Mouse (Mus musculus) ES-E14 (cell line): ENCODE measurements around the gene Smurf2. TPM values are rescaled to one million over a fixed set of nuclear protein-coding genes. Genes with fewer than 3 reads are reported as not detected.

ENCODE experiments used
- DNase-seq: peaks from one replicate; pipeline ENCODE4 v3.0.0-alpha.2; 2013; ENCODE audit warnings: low read depth, low spot score
- H3K27ac ChIP-seq: 2 replicates; pipeline ENCODE4 v1.5.1; 2012; ENCODE audit warnings: low read depth, mild to moderate bottlenecking, low read length, moderate library complexity, mixed read lengths; ENCODE audit not compliant: poor library complexity, insufficient read depth, severe bottlenecking
- H3K36me3 ChIP-seq: 2 replicates; pipeline ENCODE4 v1.6.1; 2012; ENCODE audit warnings: mild to moderate bottlenecking, low read length, moderate library complexity, mixed read lengths; ENCODE audit not compliant: control insufficient read depth, poor library complexity, insufficient read depth, severe bottlenecking
- H3K4me1 ChIP-seq, 2 experiments: fragments of 150-350 bp in 1 of 2; sonication (generic) in 1 of 2; 2 replicates each; pipeline ENCODE4 v1.6.1; 2012; ENCODE audit warnings: low read length in 2 of 2, mild to moderate bottlenecking in 1 of 2, mixed read lengths in 1 of 2; ENCODE audit not compliant: control insufficient read depth in 2 of 2, insufficient read depth in 2 of 2, poor library complexity in 1 of 2
- H3K4me3 ChIP-seq, 2 experiments: fragments of 150-350 bp in 1 of 2; sonication (generic) in 1 of 2; 2 replicates each; pipeline ENCODE4 v1.5.1; 2012; ENCODE audit warnings: low read length in 2 of 2, low read depth in 1 of 2, mild to moderate bottlenecking in 1 of 2, mixed read lengths in 1 of 2; ENCODE audit not compliant: insufficient read depth in 1 of 2, poor library complexity in 1 of 2, severe bottlenecking in 1 of 2
- H3K9ac ChIP-seq: 2 replicates; pipeline ENCODE4 v1.6.1; 2012; ENCODE audit warnings: low read depth, mild to moderate bottlenecking, low read length, mixed read lengths; ENCODE audit not compliant: poor library complexity, insufficient read depth, severe bottlenecking
- H3K9me3 ChIP-seq: fragments of 150-350 bp; sonication (generic); 2 replicates; pipeline ENCODE4 v1.6.1; 2012; ENCODE audit warnings: low read depth, mild to moderate bottlenecking, low read length; ENCODE audit not compliant: control insufficient read depth, insufficient read depth
- CHD2 ChIP-seq: IDR thresholded peaks from 2 replicates; pipeline ENCODE4 v1.6.1; 2014; ENCODE audit warnings: mild to moderate bottlenecking, low read depth, low read length, inconsistent platforms
- HCFC1 ChIP-seq: IDR thresholded peaks from 2 replicates; pipeline ENCODE4 v1.6.1; 2012; ENCODE audit warnings: low read length, inconsistent platforms, borderline replicate concordance; ENCODE audit not compliant: insufficient read depth
- MAFK ChIP-seq: IDR thresholded peaks from 2 replicates; pipeline ENCODE4 v1.6.1; 2014; ENCODE audit warnings: mild to moderate bottlenecking, low read depth, low read length, inconsistent platforms; ENCODE audit not compliant: insufficient read depth
- ZC3H11A ChIP-seq: IDR thresholded peaks from 2 replicates; pipeline ENCODE4 v1.6.1; 2012; ENCODE audit warnings: low read depth, mild to moderate bottlenecking, inconsistent platforms, low read length, borderline replicate concordance
- ZNF384 ChIP-seq: IDR thresholded peaks from 2 replicates; pipeline ENCODE4 v1.6.1; 2012; ENCODE audit warnings: low read depth, low read length, inconsistent platforms
- in situ Hi-C, 2 experiments: fragments of 600-800 bp; cut with MboI; formaldehyde crosslinking; loops; one replicate each; pipeline ENCODE4 v1.15.1; 2025; ENCODE audit warnings: low sequenced_read_pairs in 2 of 2, inconsistent platforms in 1 of 2; ENCODE audit not compliant: unreplicated experiment in 2 of 2
- total RNA-seq: library from RNA; depleted of rRNA; stranded (reverse); fragments of 300-350 nt; gene quantifications from 2 replicates; pipeline ENCODE4 v1.2.3, GENCODE M21; 2012

Smurf2 gene
- total RNA-seq, 1 experiment = 25.3 TPM

GRCm38 (mm10) chr11:106822491-106822890 lies 98.0 kb downstream of the Smurf2 start:
- Histone ChIP-seq H3K9me3 (no peaks in the 10 kb centered on the region), H3K36me3 (peaks cover 18% of the 10 kb centered on the region), H3K9ac (no peak overlapping the region), H3K27ac (no peak overlapping the region), H3K4me3 (no peak overlapping the region), H3K4me1 (no peaks in the 10 kb centered on the region)
- in situ Hi-C loops = no loop called here
- no peak for DNase-seq
- TF ChIP-seq CHD2 (no peak), ZC3H11A (no peak), ZNF384 (no peak), HCFC1 (no peak), MAFK (no peak)

GRCm38 (mm10) chr11:106821397-106821796 lies 99.1 kb downstream of the Smurf2 start:
- H3K27ac ChIP-seq = no peak overlapping the region
- H3K4me1 ChIP-seq = no peaks in the 10 kb centered on the region
- no peak overlapping the region for H3K9ac ChIP-seq
- in situ Hi-C loops = no loop called here
- no peak overlapping the region for H3K4me3 ChIP-seq
- DNase-seq = no peak
- no peak for TF ChIP-seq ZC3H11A
- no peak for TF ChIP-seq CHD2
- no peak for TF ChIP-seq HCFC1
- no peak for TF ChIP-seq MAFK
- no peak for TF ChIP-seq ZNF384
- H3K36me3 ChIP-seq = peaks cover 24% of the 10 kb centered on the region
- H3K9me3 ChIP-seq = no peaks in the 10 kb centered on the region

GRCm38 (mm10) chr11:106820972-106821371 lies 99.5 kb downstream of the Smurf2 start:
- TF ChIP-seq ZNF384 (no peak), CHD2 (no peak), ZC3H11A (no peak), MAFK (no peak), HCFC1 (no peak)
- no peak for DNase-seq
- no peak overlapping the region for H3K27ac ChIP-seq
- H3K9me3 ChIP-seq = no peaks in the 10 kb centered on the region
- peaks cover 26% of the 10 kb centered on the region for H3K36me3 ChIP-seq
- H3K4me3 ChIP-seq = no peak overlapping the region
- in situ Hi-C loops = no loop called here
- H3K9ac ChIP-seq = no peak overlapping the region
- no peaks in the 10 kb centered on the region for H3K4me1 ChIP-seq

- Histone ChIP-seq H3K9me3 (no peaks in the 10 kb centered on the region), H3K4me1 (no peaks in the 10 kb centered on the region), H3K36me3 (peaks cover 26% of the 10 kb centered on the region), H3K4me3 (no peak overlapping the region), H3K27ac (no peak overlapping the region), H3K9ac (no peak overlapping the region)
- in situ Hi-C loops = no loop called here
- TF ChIP-seq HCFC1 (no peak), ZNF384 (no peak)
- DNase-seq = no peak
Observed at GRCm38 (mm10) chr11:106820252-106820651, 100.3 kb downstream of the Smurf2 start.

GRCm38 (mm10) chr11:106819595-106819994 lies 100.9 kb downstream of the Smurf2 start:
- Histone ChIP-seq H3K27ac (no peak overlapping the region), H3K9me3 (no peaks in the 10 kb centered on the region), H3K4me3 (no peak overlapping the region), H3K9ac (no peak overlapping the region), H3K4me1 (no peaks in the 10 kb centered on the region), H3K36me3 (peaks cover 26% of the 10 kb centered on the region)
- TF ChIP-seq ZNF384 (no peak), ZC3H11A (no peak), HCFC1 (no peak), CHD2 (no peak), MAFK (no peak)
- in situ Hi-C loops = no loop called here
- DNase-seq = no peak
